Mouse (Mus musculus) embryo, embryonic 9.5 days (tissue): ENCODE measurements at regions not wholly inside any gene's neighbourhood (a gene's known extent, or its start where the extent isn't known, plus 50 kb on each side); places are given as distances from the start of the nearest gene placed in this dataset.

Experiments used
- DNase-seq: peaks from one replicate; pipeline ENCODE4 v3.0.0-alpha.2; 2017; ENCODE audit errors: extremely low spot score

GRCm38 (mm10) chr9:13978842-13979241 lies 151.3 kb downstream of the Fam76b start:
- DNase-seq, result peak; percentile 8

GRCm38 (mm10) chr9:13987486-13987885 lies 160.0 kb downstream of the Fam76b start:
- no peak for DNase-seq

GRCm38 (mm10) chr9:13988901-13989300 lies 161.4 kb downstream of the Fam76b start:
- no peak for DNase-seq

- no peak for DNase-seq
Measured at GRCm38 (mm10) chr9:13990960-13991359, 163.4 kb downstream of the Fam76b start.

- no peak for DNase-seq
Measured at GRCm38 (mm10) chr9:13992728-13993127, 165.2 kb downstream of the Fam76b start.

GRCm38 (mm10) chr9:13999358-13999757 lies 171.8 kb downstream of the Fam76b start:
- DNase-seq, result no peak

GRCm38 (mm10) chr9:14001517-14001916 lies 174.0 kb downstream of the Fam76b start:
- peak; percentile 21 for DNase-seq

- no peak for DNase-seq
Measured at GRCm38 (mm10) chr9:14002236-14002635, 174.7 kb downstream of the Fam76b start.

- DNase-seq, result no peak
Measured at GRCm38 (mm10) chr9:14003163-14003562, 175.6 kb downstream of the Fam76b start.

GRCm38 (mm10) chr9:14006233-14006984 lies 178.9 kb downstream of the Fam76b start:
- no peak for DNase-seq

GRCm38 (mm10) chr9:14009451-14009850 lies 181.9 kb downstream of the Fam76b start:
- DNase-seq, result no peak

- DNase-seq, result peak; percentile 43
Measured at GRCm38 (mm10) chr9:14010261-14010949, 182.9 kb downstream of the Fam76b start.

GRCm38 (mm10) chr9:14024216-14024615 lies 196.7 kb downstream of the Fam76b start:
- DNase-seq, result no peak

- DNase-seq, result no peak
Measured at GRCm38 (mm10) chr9:14024701-14025100, 197.2 kb downstream of the Fam76b start.

GRCm38 (mm10) chr9:14028056-14028455 lies 200.5 kb downstream of the Fam76b start:
- DNase-seq, result no peak

GRCm38 (mm10) chr9:14031358-14032047 lies 204.0 kb downstream of the Fam76b start:
- no peak for DNase-seq

- no peak for DNase-seq
Measured at GRCm38 (mm10) chr9:14032048-14032362, 204.5 kb downstream of the Fam76b start.

- DNase-seq, result no peak
Measured at GRCm38 (mm10) chr9:14035526-14035925, 208.0 kb downstream of the Fam76b start.

- no peak for DNase-seq
Measured at GRCm38 (mm10) chr9:14041900-14042435, 214.5 kb downstream of the Fam76b start.

- no peak for DNase-seq
Measured at GRCm38 (mm10) chr9:14048224-14048623, 220.7 kb downstream of the Fam76b start.

- DNase-seq, result peak; percentile 6
Measured at GRCm38 (mm10) chr9:14053704-14054103, 221.2 kb upstream of the Sesn3 start.

GRCm38 (mm10) chr9:14056410-14057172 lies 218.3 kb upstream of the Sesn3 start:
- DNase-seq, result no peak
